Mouse (Mus musculus) right cerebral cortex, adult 2 months (tissue): ENCODE measurements around the gene Med31.

Experiments used
- DNase-seq, 2 experiments: peaks; one replicate each; pipeline ENCODE4 v3.0.0; 2021 to 2022; ENCODE audit warnings: low spot score in 2 of 2

The Med31 gene

DNA sequence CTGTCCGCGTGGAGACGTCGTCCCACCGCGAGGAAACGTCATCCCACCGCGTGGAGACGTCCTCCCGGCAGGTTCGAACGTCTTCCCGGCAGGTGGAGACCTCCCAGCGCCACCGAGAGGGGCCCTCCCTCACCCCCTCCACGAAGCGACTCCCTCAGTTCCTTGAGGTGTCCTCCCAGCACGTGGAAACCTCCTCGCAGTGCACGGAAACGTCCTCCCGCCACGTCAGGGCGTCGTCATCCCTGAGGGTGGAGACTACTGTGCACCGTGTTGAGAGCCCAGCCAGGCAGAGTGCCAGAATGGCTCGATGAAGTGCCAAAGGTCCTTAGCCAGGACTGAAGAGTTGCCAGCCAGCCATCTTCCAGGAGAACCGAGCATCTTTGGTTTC lies at the start of gene Med31:
Gene Med31, minus strand, starts transcription at position 183 of the 388 bp plus-strand sequence.
- DNase-seq = peak; percentile 69 to 71

DNA sequence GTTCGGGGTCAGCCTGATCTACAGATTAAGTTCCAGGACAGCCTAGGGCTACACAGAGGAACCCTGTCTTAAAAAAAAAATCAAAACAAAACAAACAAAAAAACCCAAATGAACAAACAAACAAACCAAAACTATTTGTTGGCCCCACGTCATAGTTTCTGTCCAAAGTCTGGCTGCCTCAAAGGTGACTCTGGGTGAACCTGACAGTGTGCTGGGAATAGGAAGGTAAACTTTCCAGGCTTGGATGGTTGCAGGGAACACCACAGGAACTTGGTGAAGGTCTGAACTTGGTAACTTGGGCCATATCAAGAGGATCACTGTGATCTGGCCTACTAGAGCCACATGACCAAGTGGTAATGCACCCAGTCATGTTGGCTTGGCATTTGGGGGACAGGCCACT lies 41.0 kb upstream of the Med31 start:
- DNase-seq = no peak

- no peak for DNase-seq
Measured at GRCm38 (mm10) chr11:72255629-72256028, 40.2 kb upstream of the Med31 start.

DNA sequence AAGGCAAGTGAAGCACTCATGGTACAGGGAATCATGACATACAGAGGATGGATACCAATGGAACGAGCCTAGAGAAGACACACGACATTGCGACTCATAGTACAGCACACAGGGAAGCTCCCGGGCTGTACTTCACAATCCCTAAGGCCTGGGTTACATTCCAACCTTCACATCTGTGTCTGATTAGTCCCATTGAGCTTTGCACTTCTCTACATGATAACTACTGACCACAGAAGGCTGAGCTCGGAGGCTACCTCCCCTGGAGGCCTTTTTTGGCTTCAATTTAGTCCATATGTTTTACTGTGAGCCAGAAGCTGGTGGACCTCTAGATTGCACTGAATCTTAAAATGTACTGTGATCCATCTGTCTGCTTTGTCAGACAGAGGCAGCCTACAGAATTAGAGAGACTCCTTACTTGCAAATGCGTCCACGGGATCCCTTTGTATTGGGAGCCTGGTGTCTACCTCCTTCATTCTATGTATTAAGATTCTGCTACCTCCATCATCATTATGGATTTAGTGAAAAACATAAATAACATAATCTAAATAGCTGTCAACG lies 29.9 kb upstream of the Med31 start:
- DNase-seq = peak in 1 of 2 experiments; percentile 25

- no peak for DNase-seq
Measured at GRCm38 (mm10) chr11:72240062-72240860, 24.9 kb upstream of the Med31 start.

DNA sequence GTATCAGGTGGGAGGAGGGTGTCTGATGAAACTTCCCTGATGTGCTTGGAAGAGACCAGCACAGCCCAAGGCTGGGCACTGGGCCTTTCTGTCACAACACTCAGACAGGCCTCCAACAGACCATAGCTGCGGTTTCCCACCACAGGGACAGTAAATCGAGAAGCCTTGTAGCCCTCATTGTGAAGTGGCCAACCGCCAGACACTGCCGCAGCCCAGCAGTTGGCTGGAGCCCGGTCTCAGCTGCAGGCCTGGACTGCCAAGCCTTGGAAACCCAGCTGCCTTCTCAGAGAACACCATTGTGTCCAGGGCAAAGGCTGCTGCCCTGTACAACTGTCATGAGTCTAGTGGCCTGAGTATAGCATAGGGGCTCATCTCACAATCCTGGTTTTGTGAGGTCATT lies 18.6 kb upstream of the Med31 start:
- peak in 1 of 2 experiments; percentile 49 for DNase-seq

- no peak for DNase-seq
Measured at GRCm38 (mm10) chr11:72232991-72233390, 17.6 kb upstream of the Med31 start.

DNA sequence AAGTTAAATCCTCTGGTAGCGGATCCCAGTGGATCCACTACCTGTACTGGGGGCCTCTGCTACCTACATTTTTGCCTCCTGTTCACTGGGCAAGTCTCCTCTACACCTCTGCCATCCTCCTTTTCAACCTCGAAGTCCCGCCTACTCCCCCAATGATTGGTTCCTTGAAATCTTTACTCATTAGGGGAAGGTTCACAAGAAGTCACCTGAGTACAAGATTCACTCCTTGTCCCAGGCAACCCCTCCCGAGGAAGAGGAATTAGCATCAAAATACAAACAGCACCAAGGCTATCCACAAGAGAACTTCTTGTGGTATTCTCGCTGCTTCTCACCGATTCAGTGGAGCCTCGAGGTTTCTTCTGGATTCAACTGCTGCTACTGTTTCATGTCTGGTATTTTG lies 16.7 kb upstream of the Med31 start:
- DNase-seq = no peak

DNA sequence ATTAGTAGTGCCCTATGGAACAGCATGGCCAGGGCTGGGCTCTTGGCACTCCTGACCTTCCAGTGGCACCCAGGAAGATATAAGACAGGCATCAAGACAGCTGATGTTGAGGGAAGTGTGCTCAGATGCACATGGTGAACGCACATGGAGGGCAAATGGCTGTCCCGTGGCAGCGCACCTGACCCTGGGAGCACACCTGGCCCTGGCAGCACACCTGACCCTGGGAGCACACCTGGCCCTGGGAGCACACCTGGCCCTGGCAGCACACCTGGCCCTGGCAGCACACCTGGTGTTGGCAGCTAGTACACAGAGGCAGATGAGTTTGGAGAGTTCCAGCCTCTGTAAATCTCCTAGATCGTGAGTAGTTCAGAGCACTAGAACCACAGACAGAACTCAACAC lies 13.1 kb upstream of the Med31 start:
- no peak for DNase-seq

DNA sequence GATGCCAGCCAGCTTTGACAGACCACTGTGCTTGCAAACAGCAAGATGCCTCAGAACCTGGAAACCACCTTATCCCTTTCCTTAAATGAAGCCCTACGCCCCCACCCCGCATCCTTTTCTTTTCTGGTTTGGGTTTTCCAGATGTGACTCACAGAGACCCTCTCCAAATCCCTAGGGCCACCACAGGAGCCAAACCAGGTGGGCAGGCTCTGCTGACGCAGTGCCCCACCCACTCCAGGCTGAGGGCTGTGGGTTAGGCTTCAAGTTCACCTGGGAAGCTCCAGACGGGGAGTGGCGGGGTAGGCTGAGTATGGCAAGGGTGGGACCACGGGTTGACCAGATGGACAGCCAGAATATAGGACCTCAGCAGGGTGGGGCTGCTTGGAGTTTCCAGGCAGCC lies 11.5 kb upstream of the Med31 start:
- DNase-seq = no peak

- no peak for DNase-seq
Measured at GRCm38 (mm10) chr11:72226020-72226791, 10.8 kb upstream of the Med31 start.

DNA sequence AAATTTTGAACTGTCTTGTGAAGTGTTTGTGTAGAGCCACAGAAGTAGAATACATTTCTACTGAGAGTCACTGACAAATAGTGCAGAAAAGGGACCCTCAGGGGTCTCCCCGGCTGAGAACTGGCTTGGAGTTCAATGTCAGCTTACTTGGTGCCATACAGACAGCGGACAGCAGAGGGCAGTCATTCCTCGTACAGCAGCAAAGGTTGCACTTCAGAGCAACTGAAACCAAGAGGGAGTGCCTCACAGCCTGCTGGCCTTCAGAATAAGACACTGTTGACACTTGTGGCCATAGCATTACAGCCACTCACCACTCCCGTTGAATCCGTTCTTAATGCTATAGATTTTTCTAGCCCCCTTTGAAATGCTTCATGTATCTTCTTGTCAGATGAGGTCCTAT lies 9.5 kb upstream of the Med31 start:
- DNase-seq = peak; percentile 88 to 90

GRCm38 (mm10) chr11:72223414-72223813 lies 8.0 kb upstream of the Med31 start:
- DNase-seq = no peak

DNA sequence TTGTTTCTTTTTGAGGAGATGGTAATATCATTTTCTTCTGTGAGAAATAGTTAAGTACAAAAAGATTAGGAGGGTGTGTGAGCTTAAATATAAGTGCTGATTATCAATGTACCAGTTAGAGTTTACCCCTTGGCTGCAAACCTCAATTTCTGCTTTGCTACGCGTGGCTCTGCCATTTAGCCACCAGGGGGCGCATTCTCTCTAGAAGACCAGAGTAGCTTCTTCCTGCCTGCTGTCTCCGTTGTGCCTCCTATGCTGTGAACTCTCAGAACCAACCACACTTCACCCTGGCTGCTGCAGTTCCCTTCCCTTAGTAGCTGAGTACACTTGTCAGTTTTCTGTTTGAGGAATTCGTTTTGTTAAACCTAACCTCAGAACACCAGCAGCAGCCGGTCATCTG lies 5.9 kb upstream of the Med31 start:
- peak; percentile 74 to 76 for DNase-seq

DNA sequence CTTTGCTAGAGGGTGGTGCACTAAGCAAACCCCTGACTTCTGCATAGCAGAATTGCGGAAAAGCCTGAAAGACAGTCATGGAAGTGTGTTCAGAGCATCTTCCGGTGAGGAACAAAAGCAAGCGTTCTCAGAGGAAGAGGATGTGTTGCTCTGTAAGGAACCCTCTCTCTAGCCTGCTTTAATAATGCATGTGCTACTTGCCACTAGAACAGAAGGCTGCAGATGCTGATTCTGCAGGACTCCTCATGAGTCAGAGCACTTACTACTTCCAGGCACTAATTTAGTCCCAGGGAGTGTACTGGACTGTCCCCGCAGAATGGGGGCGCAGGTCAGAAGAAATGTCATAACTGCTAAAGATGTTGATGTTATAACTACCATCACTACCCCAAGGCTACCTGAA lies 1.7 kb upstream of the Med31 start:
- peak; percentile 29 to 45 for DNase-seq

GRCm38 (mm10) chr11:72214591-72215409 lies 592 bp downstream of the Med31 start:
- peak; percentile 95 to 96 for DNase-seq

- DNase-seq = no peak
Measured at GRCm38 (mm10) chr11:72207834-72208377, 7.5 kb downstream of the Med31 start.

- DNase-seq = peak; percentile 89 to 92
Measured at GRCm38 (mm10) chr11:72207204-72207833, 8.1 kb downstream of the Med31 start, which contains the start of the genes 4933427D14Rik and Txndc17. Gene 4933427D14Rik, minus strand, starts transcription at chr11:72207459. Gene Txndc17, plus strand, starts transcription at chr11:72207547.

DNA sequence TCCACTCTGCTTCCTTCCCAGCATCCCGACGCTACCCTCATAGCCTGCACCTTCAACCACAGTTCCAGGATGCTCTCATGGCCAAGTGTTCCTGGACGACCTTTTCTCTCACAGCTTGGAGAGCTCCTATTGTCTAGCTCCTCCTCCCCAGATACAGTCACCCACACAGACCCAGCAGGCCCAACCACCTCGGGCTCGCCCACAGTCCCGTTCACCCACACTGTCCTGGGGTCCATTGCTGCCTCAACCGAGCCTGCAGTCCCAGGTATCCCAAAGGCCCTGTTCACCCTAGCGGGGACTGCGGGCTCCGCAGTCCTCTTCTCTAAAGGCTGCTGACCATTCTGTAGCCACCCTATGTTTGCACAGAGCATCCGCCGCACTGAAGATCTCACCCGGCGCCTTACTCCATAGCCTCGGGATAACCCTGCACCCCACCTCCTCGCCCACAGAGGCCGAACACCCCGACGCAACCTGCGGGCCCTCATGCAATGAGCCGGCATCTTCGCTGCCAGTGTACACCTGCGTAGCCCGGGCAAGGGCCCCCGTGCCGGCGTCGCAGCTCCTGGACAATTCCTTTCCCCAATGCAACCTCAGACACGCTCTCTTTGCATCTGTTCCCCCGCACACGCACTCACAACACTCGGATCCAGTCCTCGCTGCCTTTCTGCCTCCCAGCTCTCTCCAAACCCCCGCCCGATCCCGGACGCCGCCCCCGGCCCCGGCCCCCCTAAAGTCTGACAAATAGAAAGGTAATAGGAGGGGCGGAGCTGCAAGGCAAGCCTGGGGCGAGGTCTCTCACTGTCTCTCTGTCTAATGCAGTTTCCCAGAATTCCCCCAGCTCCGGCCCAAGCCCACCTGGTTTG lies 8.8 kb downstream of the Med31 start, which contains the start of gene Gm43951:
Gene Gm43951, minus strand, starts transcription at position 500 of the 863 bp plus-strand sequence.
- DNase-seq = peak; percentile 36 to 45

GRCm38 (mm10) chr11:72205256-72205655 lies 10.1 kb downstream of the Med31 start:
- peak; percentile 25 to 35 for DNase-seq
